Mouse (Mus musculus): ENCODE data around the gene Mre11a.

The Mre11a gene

DNA sequence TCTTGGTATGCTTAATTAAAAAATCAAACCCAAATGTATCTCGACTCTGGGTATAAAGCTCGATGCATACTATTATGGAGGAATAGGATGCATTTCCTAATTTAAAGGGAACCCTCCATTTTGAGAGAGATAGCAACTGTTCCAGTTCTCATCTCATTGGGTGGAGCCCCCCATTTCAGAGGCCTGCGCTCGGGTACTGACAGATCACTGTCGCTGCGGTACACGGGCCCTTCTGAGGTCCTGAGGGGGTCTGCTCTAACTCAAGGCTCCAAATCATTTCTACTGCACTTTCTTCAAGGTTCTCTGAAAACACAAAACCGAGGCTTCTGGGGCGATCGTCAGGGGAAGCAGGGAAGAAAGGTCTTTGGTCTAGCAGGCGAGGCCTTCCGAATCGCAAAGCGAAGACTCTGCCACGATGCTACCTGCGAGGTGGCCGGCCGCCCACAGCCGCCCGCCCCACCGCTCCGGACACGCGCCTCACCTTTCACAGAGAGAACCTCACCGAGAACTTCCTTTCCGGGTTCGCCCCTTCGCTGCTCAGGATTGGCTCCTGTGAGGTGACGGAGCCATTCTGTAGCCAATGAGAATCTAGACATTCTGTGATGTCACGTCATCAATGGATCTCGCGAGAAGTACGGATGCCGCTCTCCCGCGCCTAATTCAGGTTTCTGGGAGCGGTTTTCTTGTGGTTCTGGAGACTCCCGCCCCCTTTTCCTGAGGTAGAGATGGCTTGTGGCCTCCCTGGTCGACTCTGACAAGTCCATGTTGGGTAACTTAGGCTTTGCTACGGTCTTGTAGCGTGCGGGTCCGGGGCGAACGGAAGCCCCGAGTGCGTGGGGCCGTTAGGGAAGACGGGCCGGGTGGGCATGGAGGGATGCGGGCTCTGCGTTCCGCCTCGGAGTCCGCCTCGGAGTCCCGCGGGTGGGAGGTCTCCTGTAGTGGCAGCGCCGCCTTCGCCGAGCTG is at the start of gene Mre11a, which contains the start of gene Ankrd49:
TSS of gene Mre11a (plus strand) at position 616 of the 964 bp plus-strand sequence.
TSS of gene Ankrd49 (minus strand) at position 818 of the 964 bp plus-strand sequence.
- peak; percentile 100 for ATAC-seq (ENCODE audit: insufficient number of reproducible peaks, low FRiP score, low TSS enrichment)

- no peak for ATAC-seq (ENCODE audit: insufficient number of reproducible peaks, low FRiP score, low TSS enrichment)
These were observed 44.8 kb upstream of the Mre11a start for GRCm38 (mm10) chr9:14739498-14740150.

DNA sequence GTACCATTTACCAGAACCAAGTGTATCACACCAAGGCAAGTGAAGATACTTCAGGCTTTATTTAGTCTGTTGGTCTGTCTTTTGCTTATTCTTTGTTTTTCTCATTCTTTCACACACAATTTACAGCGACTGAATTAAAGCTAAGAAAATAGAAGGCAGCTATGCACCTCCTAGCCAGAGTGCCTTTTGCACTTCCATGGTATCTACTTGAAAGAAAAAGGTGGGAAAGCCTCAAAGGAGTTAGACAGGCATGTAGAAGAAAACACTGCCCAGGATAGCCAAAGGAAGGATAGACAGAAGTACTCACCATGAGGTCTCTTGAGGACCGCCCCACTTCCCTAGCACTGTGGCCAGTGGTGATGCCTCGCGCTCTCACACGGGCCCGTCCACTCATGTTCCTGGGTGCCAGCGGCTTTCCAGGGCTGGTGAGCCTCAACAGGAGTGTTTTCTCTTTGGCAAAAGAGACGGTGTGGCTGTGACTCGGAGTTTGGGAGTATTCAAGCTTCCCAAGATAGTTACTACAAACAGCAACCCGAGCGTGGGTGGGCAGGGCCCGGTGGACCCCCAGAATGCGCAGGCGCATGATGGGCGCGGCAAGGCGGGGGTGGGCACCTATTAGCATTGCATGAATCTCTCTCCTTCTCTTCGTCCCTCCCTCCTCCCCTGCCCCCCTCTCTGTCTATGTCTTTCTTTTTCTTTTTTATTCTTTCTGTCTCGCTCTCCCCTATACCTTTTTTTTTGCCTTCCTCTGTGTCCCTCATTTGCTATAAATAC is 44.1 kb upstream of the Mre11a start, which contains the start of gene Piwil4:
TSS of gene Piwil4 (minus strand) at position 583 of the 774 bp plus-strand sequence.
- ATAC-seq (ENCODE audit: insufficient number of reproducible peaks, low FRiP score, low TSS enrichment), result no peak

GRCm38 (mm10) chr9:14750901-14751502 is 33.5 kb upstream of the Mre11a start:
- no peak for ATAC-seq (ENCODE audit: insufficient number of reproducible peaks, low FRiP score, low TSS enrichment)

- ATAC-seq (ENCODE audit: insufficient number of reproducible peaks, low FRiP score, low TSS enrichment), result 0 out of 2 replicates have a peak, but pooled peaks have one; percentile 15
These were observed 32.9 kb upstream of the Mre11a start for GRCm38 (mm10) chr9:14751503-14752000.

- ATAC-seq (ENCODE audit: insufficient number of reproducible peaks, low FRiP score, low TSS enrichment), result no peak
These were observed 32.4 kb upstream of the Mre11a start, which contains the start of gene Fut4 for GRCm38 (mm10) chr9:14752001-14752522. Fut4 (minus strand) TSS chr9:14752393.

DNA sequence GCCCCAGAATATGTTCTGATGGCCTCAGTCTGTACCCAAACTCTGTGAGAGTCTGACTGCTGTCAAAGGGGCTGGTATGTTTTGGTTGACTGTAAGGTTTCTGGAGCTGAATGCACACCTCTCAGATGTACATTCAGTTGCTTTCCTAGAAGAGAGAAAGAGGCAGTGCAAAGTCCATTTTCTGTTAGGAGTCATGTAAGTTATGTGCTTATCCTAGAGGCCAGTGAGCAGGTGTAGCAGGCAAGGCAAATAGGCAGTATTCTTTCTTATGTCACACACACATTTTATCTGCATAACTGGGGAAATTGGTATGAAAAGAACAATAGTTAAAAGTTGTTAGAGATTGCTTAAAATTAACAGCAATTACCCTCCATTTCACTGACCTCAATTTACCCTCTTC is 30.5 kb upstream of the Mre11a start:
- ATAC-seq (ENCODE audit: insufficient number of reproducible peaks, low FRiP score, low TSS enrichment), result no peak

DNA sequence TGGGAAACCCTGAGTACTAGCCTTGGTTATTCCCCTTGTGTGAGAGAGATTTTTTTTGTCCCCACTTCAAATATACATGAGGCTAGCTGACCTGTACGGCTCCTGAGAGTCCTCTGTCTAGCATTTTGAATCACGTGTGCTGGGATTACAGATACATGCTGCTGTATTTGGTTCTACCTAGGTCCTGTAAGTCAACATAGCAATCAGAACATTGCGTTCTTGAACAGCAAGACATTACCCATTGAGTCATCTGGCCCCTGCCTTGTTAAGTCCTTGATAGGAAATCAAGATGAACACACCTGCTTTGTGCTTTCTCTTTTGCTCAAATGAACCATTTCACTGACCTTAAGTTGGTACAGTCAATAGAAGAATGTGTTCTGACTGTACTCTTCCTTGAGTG is 30.0 kb upstream of the Mre11a start:
- ATAC-seq (ENCODE audit: insufficient number of reproducible peaks, low FRiP score, low TSS enrichment), result no peak

DNA sequence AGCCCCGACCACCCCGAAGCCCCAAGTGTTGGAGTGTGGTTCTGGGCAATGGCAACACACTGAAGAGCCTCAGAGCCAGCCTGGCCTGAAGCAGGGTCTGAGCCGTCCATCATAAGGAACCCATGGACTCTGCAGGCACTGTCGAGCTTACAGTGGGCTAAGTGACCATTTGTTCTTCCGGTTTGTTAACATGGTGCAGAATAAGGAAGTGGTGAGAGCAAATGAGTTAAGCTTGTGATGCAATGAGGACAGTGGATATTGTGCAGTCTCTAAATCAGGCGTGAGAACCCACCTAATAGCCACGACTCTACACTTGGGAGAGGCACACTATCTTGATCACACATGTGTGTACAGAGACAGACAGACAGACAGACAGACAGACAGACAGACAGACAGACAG is 25.9 kb upstream of the Mre11a start:
- ATAC-seq (ENCODE audit: insufficient number of reproducible peaks, low FRiP score, low TSS enrichment), result no peak

GRCm38 (mm10) chr9:14759261-14759660 is 25.2 kb upstream of the Mre11a start:
- ATAC-seq (ENCODE audit: insufficient number of reproducible peaks, low FRiP score, low TSS enrichment), result no peak

DNA sequence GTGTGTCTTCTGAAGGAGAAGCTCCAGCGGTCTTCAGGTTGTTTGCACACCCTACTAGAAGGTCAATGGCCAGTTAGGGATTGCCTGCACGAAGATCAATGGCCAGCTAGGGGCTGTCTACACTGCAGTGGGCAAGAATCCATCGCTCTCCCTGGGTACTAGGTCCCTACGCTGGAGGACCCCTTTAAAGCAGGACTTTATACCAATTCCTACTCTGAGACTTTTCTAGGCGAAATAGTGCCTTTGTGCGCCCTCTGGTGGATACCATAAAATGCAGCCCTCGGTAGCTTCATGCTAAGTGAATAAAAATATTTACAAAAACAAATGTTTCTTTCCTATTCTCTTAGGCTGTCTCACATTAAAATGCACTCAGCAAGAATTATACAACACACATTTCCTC is 19.7 kb upstream of the Mre11a start:
- no peak for ATAC-seq (ENCODE audit: insufficient number of reproducible peaks, low FRiP score, low TSS enrichment)

DNA sequence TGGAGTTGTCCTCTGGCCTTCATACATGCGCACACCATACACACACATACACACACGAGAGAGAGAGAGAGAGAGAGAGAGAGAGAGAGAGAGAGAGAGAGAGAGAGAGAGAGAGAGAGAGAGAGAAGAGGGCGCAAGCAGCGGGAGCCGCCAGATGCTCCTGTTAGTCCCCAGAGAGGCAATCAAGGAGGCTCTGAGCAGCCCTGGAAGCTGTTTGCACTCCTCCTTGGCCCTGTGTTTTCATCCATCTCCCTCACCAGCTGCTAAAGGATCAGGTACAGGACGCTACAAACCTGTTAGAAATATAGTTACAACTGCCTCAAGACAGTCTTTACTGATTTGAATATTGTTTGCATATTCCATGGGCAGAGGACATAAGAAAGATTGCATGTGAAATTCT is 14.6 kb upstream of the Mre11a start:
- no peak for ATAC-seq (ENCODE audit: insufficient number of reproducible peaks, low FRiP score, low TSS enrichment)

DNA sequence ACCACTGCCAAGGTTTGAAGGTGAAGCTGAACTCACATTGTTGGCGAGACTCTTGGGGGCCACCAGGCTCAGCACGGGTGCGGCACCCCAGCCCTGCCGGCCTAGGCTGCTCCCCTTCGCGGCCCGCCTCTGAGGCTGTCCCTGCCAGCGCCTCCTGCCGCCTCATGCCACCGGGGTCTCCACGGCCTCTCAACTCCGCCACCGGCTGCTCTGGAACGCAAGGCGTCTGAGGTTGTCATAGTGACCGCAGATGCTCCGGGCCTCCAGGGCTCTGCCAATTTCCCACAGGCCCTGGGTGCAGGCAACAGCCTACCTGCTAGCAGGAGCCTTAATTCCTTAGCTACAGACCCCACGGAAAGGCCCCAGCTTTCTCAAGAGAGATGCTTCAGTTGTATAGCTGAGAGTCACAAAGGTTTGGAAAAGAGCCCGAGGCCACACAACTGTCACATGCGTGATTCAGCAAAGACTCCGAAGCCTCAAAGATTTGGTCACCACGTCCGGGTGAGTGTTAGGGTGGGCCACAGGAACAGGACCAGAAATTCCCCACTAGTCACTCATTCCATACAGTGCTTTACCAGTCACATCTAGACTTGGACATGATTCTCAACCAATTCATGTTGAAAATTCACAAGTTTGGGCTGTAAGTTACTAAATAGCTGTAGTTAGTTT is 13.5 kb upstream of the Mre11a start, which contains the start of gene 1700012B09Rik:
TSS of gene 1700012B09Rik (minus strand) at position 228 of the 669 bp plus-strand sequence.
- no peak for ATAC-seq (ENCODE audit: insufficient number of reproducible peaks, low FRiP score, low TSS enrichment)

- no peak for ATAC-seq (ENCODE audit: insufficient number of reproducible peaks, low FRiP score, low TSS enrichment)
These were observed 12.4 kb upstream of the Mre11a start for GRCm38 (mm10) chr9:14772074-14772473.

DNA sequence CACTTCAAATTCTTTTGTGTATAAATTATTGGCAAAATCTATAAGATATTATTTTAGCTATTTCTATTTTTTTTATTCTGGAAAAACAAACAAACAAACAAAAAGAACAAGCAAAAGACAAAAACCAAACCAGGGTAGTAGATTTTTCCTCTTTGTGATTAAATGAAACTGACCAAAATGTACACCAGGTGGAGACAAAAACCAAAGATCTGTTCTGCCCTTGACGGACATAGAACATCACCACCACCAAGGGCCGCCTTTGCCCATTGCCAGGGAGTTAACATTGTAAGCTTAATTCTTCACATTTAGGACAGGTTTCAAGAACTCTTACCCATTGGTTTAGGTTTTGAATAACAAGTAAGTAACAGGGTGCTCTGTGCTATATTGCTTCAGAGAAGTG is 10.6 kb upstream of the Mre11a start:
- no peak for ATAC-seq (ENCODE audit: insufficient number of reproducible peaks, low FRiP score, low TSS enrichment)

GRCm38 (mm10) chr9:14778341-14778740 is 6.1 kb upstream of the Mre11a start:
- ATAC-seq (ENCODE audit: insufficient number of reproducible peaks, low FRiP score, low TSS enrichment), result no peak

- no peak for ATAC-seq (ENCODE audit: insufficient number of reproducible peaks, low FRiP score, low TSS enrichment)
These were observed 2.9 kb downstream of the Mre11a start for GRCm38 (mm10) chr9:14787356-14787755.

- no peak for ATAC-seq (ENCODE audit: insufficient number of reproducible peaks, low FRiP score, low TSS enrichment)
These were observed 21.3 kb downstream of the Mre11a start for GRCm38 (mm10) chr9:14805714-14806113.

GRCm38 (mm10) chr9:14806786-14807185 is 22.3 kb downstream of the Mre11a start:
- no peak for ATAC-seq (ENCODE audit: insufficient number of reproducible peaks, low FRiP score, low TSS enrichment)

Data from cerebellum, adult (tissue).